Mouse (Mus musculus): Measurements from ENCODE around the gene Gm3371. TPM values are rescaled to one million over a fixed set of nuclear protein-coding genes. Genes with fewer than 3 reads are reported as not detected.
"Not testable (repeated sequence)": the region's sequence is repeated elsewhere in the genome, so short reads cannot be mapped to it uniquely, and the experiment has no call there.

Gm3371 gene
- not detected in 2 replicates for polyA plus RNA-seq (2015; fragmentation: Nextera tagmentation; extraction: Ambion mirVana)

- not testable (repeated sequence) for H3K9me3 ChIP-seq (replicated peaks); ATAC-seq (ENCODE audit: low FRiP score); H3K4me3 ChIP-seq (replicated peaks); H3K9ac ChIP-seq (replicated peaks); H3K4me2 ChIP-seq; H3K4me1 ChIP-seq; H3K27ac ChIP-seq (replicated peaks); H3K27me3 ChIP-seq (replicated peaks); H3K36me3 ChIP-seq
- WGBS, result no CpG with 5 or more reads among the region's 2 CpGs
These were observed at the start of gene Gm3371 for GRCm38 (mm10) chr14:44410588-44410987. TSS of gene Gm3371 (minus strand) at chr14:44410688.

DNA sequence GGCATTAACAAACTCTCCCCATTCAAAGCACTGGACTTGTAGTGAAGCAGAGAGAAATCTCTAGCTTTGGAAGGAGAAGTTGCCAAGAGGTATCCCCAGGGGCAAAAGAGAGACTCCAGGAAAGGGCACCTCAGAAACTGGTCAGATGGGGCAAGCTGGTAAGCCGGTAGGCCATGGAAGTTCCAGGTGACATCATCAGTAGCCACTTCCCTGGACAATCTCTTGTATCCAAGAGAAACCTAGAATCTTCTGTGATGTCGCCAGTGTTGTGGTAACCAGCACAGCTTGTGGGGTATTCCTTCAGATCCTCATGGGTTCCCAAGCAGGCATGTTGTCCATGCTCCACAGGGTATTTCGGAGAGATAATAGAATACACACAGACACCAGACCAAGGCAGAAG lies 22.8 kb upstream of the Gm3371 start, which contains the start of gene Gm8232:
Gm8232 (plus strand) TSS at position 301 of the 400 bp plus-strand sequence.
- not testable (repeated sequence) for H3K4me1 ChIP-seq; H3K9me3 ChIP-seq (replicated peaks); H3K27me3 ChIP-seq (replicated peaks); H3K36me3 ChIP-seq; H3K4me2 ChIP-seq; H3K9ac ChIP-seq (replicated peaks); H3K4me3 ChIP-seq (replicated peaks); ATAC-seq (ENCODE audit: low FRiP score); H3K27ac ChIP-seq (replicated peaks)
- 89% methylated on average over 2 of the region's 3 CpGs for WGBS

DNA sequence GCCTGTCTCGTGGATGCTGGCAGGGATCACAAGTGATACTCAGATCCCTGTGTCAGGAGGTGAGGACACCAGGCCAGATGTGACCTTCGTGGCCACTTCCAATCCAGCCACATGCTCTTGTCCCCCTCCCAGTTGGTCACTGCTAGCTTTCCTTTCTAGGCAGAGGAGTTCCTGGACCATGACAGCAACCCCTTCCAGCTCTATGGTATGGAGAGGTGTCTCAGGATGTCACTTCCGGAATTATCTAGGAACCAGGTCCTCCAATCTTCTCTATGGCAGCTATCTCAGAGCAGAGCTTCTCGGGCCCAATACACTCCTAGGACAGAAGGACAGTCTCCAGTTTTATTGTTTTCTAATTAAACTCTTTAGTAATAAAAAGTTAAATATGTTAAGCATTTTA lies 26.3 kb downstream of the Gm3371 start:
- not testable (repeated sequence) for H3K9me3 ChIP-seq (replicated peaks); H3K36me3 ChIP-seq; ATAC-seq (ENCODE audit: low FRiP score); H3K4me1 ChIP-seq; H3K4me2 ChIP-seq; H3K27me3 ChIP-seq (replicated peaks); H3K27ac ChIP-seq (replicated peaks); H3K4me3 ChIP-seq (replicated peaks); H3K9ac ChIP-seq (replicated peaks)
- 89% methylated on average over 4 of the region's 4 CpGs for WGBS

DNA sequence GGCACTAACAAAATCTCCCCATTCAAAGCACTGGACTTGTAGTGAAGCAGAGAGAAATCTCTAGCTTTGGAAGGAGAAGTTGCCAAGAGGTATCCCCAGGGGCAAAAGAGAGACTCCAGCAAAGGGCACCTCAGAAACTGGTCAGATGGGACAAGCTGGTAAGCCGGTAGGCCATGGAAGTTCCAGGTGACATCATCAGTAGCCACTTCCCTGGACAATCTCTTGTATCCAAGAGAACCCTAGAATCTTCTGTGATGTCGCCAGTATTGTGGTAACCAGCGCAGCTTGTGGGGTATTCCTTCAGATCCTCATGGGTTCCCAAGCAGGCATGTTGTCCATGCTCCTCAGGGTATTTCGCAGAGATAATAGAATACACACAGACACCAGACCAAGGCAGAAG lies 45.4 kb downstream of the Gm3371 start, which contains the start of gene Gm8229:
Gm8229 (plus strand) TSS at position 301 of the 400 bp plus-strand sequence.
- H3K4me3 ChIP-seq (replicated peaks); H3K4me1 ChIP-seq; H3K4me2 ChIP-seq; H3K9ac ChIP-seq (replicated peaks); ATAC-seq (ENCODE audit: low FRiP score); H3K9me3 ChIP-seq (replicated peaks); H3K27ac ChIP-seq (replicated peaks); H3K27me3 ChIP-seq (replicated peaks); H3K36me3 ChIP-seq: not testable (repeated sequence)
- WGBS, result 94% methylated on average over 4 of the region's 4 CpGs

DNA sequence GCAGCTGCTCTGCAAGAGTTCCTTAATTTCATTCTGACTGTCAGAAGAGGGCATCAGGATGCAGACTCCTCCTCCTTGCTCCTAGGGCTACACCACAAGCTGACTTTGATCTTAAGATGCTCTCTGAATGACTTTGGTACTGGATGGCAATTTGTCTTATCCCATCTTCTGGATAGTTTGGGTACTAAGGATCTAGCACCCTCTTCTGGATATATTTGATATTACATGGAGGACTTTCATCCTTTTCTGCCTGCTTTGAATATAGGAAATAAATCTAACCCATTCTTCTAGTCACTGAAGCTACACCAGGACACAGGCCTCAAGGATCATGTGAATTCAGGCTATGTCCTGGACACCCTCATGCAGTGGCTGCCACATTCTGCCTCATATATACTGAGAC lies 48.2 kb downstream of the Gm3371 start:
- not testable (repeated sequence) for H3K9me3 ChIP-seq (replicated peaks); H3K4me3 ChIP-seq (replicated peaks); H3K36me3 ChIP-seq; H3K9ac ChIP-seq (replicated peaks); ATAC-seq (ENCODE audit: low FRiP score); H3K4me1 ChIP-seq; H3K4me2 ChIP-seq; H3K27me3 ChIP-seq (replicated peaks); H3K27ac ChIP-seq (replicated peaks)

DNA sequence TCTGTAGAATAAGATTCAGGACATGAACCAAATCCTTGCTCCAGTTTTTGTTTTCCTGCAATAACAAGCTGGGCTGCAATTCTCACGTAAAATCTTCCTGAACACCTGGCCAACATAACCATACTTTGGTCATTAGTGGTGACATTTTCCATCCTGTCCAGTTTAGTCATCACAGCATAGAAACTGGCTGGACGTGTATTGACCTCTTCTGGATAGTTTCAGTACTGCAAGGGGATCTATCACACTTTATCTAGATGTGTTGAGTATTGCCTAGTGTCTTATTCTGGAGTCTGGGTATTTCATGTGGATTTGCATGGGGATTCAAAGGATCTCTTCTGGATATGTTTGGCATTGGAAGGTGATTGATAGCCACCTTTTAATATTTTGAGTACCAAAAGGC lies 49.1 kb downstream of the Gm3371 start:
- H3K9me3 ChIP-seq (replicated peaks); H3K4me1 ChIP-seq; ATAC-seq (ENCODE audit: low FRiP score); H3K4me3 ChIP-seq (replicated peaks); H3K27me3 ChIP-seq (replicated peaks); H3K27ac ChIP-seq (replicated peaks); H3K4me2 ChIP-seq; H3K9ac ChIP-seq (replicated peaks); H3K36me3 ChIP-seq: not testable (repeated sequence)
- WGBS, result 56% methylated on average over 2 of the region's 2 CpGs

Other genes starting within 250 kb of the Gm3371 start
- gene Gm8212, start 213.0 kb downstream of the Gm3371 start, polyA plus RNA-seq (2015; fragmentation: Nextera tagmentation; extraction: Ambion mirVana), result not detected in 2 replicates
- not detected in 2 replicates for gene 4930503E14Rik, start 197.4 kb downstream of the Gm3371 start, polyA plus RNA-seq (2015; fragmentation: Nextera tagmentation; extraction: Ambion mirVana)
- gene Gm8220, start 125.1 kb downstream of the Gm3371 start, polyA plus RNA-seq (2015; fragmentation: Nextera tagmentation; extraction: Ambion mirVana), result not detected in 2 replicates
- gene Gm5930, start 72.1 kb downstream of the Gm3371 start, polyA plus RNA-seq (2015; fragmentation: Nextera tagmentation; extraction: Ambion mirVana), result not detected in 2 replicates
- not detected in 2 replicates for gene Gm8229, start 45.3 kb downstream of the Gm3371 start, polyA plus RNA-seq (2015; fragmentation: Nextera tagmentation; extraction: Ambion mirVana)
- gene Gm8232, start 22.9 kb upstream of the Gm3371 start, polyA plus RNA-seq (2015; fragmentation: Nextera tagmentation; extraction: Ambion mirVana), result not detected in 2 replicates
- gene BC061237, start 81.8 kb upstream of the Gm3371 start, polyA plus RNA-seq (2015; fragmentation: Nextera tagmentation; extraction: Ambion mirVana), result 0.18 TPM in 1 of 2 replicates, not detected in the other
- gene Gm17093, start 107.6 kb upstream of the Gm3371 start, polyA plus RNA-seq (2015; fragmentation: Nextera tagmentation; extraction: Ambion mirVana), result not detected in 2 replicates
- not detected in 2 replicates for gene Gm8247, start 172.5 kb upstream of the Gm3371 start, polyA plus RNA-seq (2015; fragmentation: Nextera tagmentation; extraction: Ambion mirVana)
- not detected in 2 replicates for gene Gm5624, start 217.2 kb upstream of the Gm3371 start, polyA plus RNA-seq (2015; fragmentation: Nextera tagmentation; extraction: Ambion mirVana)

Data from neural tube, embryonic 15.5 days (tissue).